18 mouse cellular contexts compared by ENCODE assay signal in the genomic region with DNA sequence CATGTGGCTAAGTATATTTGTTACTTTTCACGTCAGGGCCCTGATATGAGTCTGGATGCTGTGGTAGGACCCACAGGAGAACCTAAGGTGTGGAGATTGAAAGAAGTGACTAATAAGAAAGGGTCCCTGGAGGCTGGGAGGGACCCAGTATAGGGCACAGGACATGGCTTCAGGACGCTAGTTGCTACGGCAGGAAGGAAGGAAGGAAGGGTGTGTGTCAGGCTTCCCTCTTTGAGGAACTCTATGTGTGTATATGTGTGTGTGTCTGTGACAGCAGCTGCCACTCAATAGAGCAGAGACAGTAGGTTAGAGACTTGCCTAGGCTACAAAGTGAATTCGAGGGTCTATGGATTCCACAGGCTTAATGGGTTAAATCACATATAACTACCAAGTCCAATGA. TPM values are rescaled to one million over a fixed set of nuclear protein-coding genes. Genes with fewer than 3 reads are reported as not detected.
DNase-seq lines count a peak whose midpoint lies in the region; ATAC-seq and TF ChIP-seq lines count a peak whose summit lies in the region.
"Had no signal": no experiment of that assay in that cellular context is flagged by ENCODE, and none has a peak within 500 bp of the region (broad histone marks: within the 10 kb centered on the region; RNA-seq: fewer than 3 reads in every experiment).

No protein-coding gene starts in this region.

- no peaks in the 10 kb centered on the region for H3K27me3 ChIP-seq in kidney, adult 2 months (replicated peaks; ENCODE audit: control insufficient read depth, insufficient read depth, low read length)
- no peaks in the 10 kb centered on the region for H3K27me3 ChIP-seq in kidney, embryonic 14.5 days (ENCODE audit: control insufficient read depth, insufficient read depth, low read length)
- H3K27me3 ChIP-seq in stomach, embryonic 16.5 days (ENCODE audit: control insufficient read depth, insufficient read depth, low read length), result no peaks in the 10 kb centered on the region
- H3K27me3 ChIP-seq in stomach, postnatal 0 days (ENCODE audit: control insufficient read depth, insufficient read depth, low read length), result no peaks in the 10 kb centered on the region
- H3K27me3 ChIP-seq in small intestine, adult 2 months (ENCODE audit: control insufficient read depth, insufficient read depth, low read length), result no peaks in the 10 kb centered on the region
- H3K27me3 ChIP-seq: embryonic facial prominence, embryonic 12.5 days; limb, embryonic 12.5 days; lung, embryonic 15.5 days; stomach, embryonic 15.5 days had no signal

- WGBS in kidney, adult 2 months, result 67% methylated on average over 4 of the region's 4 CpGs
- 81% methylated on average over 4 of the region's 4 CpGs for WGBS in kidney, embryonic 14.5 days
- WGBS in stomach, embryonic 16.5 days, result 87% methylated on average over 4 of the region's 4 CpGs
- 83% methylated on average over 4 of the region's 4 CpGs for WGBS in stomach, postnatal 0 days
- 88% methylated on average over 4 of the region's 4 CpGs for WGBS in small intestine, adult 2 months

- H3K4me3 ChIP-seq in kidney, adult 2 months (ENCODE audit: insufficient read depth, low read depth, low read length), result no peak overlapping the region
- no peak overlapping the region for H3K4me3 ChIP-seq in kidney, embryonic 14.5 days (ENCODE audit: low read length)
- H3K4me3 ChIP-seq in stomach, embryonic 16.5 days (replicated peaks; ENCODE audit: low read length), result no peak overlapping the region
- no peak overlapping the region for H3K4me3 ChIP-seq in stomach, postnatal 0 days (ENCODE audit: low read depth, low read length)
- H3K4me3 ChIP-seq in small intestine, adult 2 months (ENCODE audit: low read depth, low read length), result no peak overlapping the region
- H3K4me3 ChIP-seq: embryonic facial prominence, embryonic 12.5 days; limb, embryonic 12.5 days; lung, embryonic 15.5 days; stomach, embryonic 15.5 days had no signal

- H3K27ac ChIP-seq in kidney, adult 2 months (ENCODE audit: insufficient read depth, low read depth, low read length), result 0 out of 2 replicates have a peak overlapping the region, but pooled peaks have one; percentile 31
- H3K27ac ChIP-seq in kidney, embryonic 14.5 days (ENCODE audit: low read depth, low read length), result no peak overlapping the region
- H3K27ac ChIP-seq in stomach, embryonic 16.5 days (ENCODE audit: low read length), result no peak overlapping the region
- no peak overlapping the region for H3K27ac ChIP-seq in stomach, postnatal 0 days (replicated peaks)
- H3K27ac ChIP-seq in small intestine, adult 2 months (ENCODE audit: insufficient read depth, low read depth, low read length), result peak overlapping the region; percentile 21; the same call in 1 of the 2 replicates
- H3K27ac ChIP-seq: embryonic facial prominence, embryonic 12.5 days; limb, embryonic 12.5 days; lung, embryonic 15.5 days; stomach, embryonic 15.5 days had no signal

- H3K9me3 ChIP-seq in kidney, embryonic 14.5 days (ENCODE audit: control insufficient read depth, low read length), result no peaks in the 10 kb centered on the region
- no peaks in the 10 kb centered on the region for H3K9me3 ChIP-seq in stomach, embryonic 16.5 days (replicated peaks; ENCODE audit: control insufficient read depth, low read length)
- H3K9me3 ChIP-seq in stomach, postnatal 0 days (ENCODE audit: control insufficient read depth, low read length), result no peaks in the 10 kb centered on the region
- H3K9me3 ChIP-seq: embryonic facial prominence, embryonic 12.5 days; limb, embryonic 12.5 days; lung, embryonic 15.5 days; stomach, embryonic 15.5 days had no signal

- no peak for TF ChIP-seq CTCF in kidney, adult 2 months (conservative IDR thresholded peaks at IDR 0.05; ENCODE audit: insufficient read depth, insufficient read length, low read depth, low read length)
- TF ChIP-seq CTCF in stomach, postnatal 0 days (IDR thresholded peaks at IDR 0.05; ENCODE audit: low read depth), result no peak
- TF ChIP-seq CTCF in small intestine, adult 2 months (IDR thresholded peaks at IDR 0.05; ENCODE audit: extremely low read depth, insufficient read length, insufficient replicate concordance, low read depth, low read length), result no peak

- H3K4me2 ChIP-seq in kidney, embryonic 14.5 days (replicated peaks; ENCODE audit: low read depth, low read length), result no peak overlapping the region
- H3K4me2 ChIP-seq in stomach, embryonic 16.5 days (ENCODE audit: low read depth, low read length), result no peak overlapping the region
- H3K4me2 ChIP-seq in stomach, postnatal 0 days (replicated peaks; ENCODE audit: low read depth), result no peak overlapping the region
- H3K4me2 ChIP-seq: embryonic facial prominence, embryonic 12.5 days; limb, embryonic 12.5 days; lung, embryonic 15.5 days; stomach, embryonic 15.5 days had no signal

- TF ChIP-seq POLR2A in kidney, adult 2 months (IDR thresholded peaks at IDR 0.05; ENCODE audit: low read depth, low read length), result no peak
- TF ChIP-seq POLR2A in small intestine, adult 2 months (IDR thresholded peaks at IDR 0.05; ENCODE audit: low read depth, low read length), result no peak

- peak; percentile 70 for DNase-seq in kidney, adult 2 months
- no peak for DNase-seq in stomach, postnatal 0 days (ENCODE audit: low spot score)
- peak; percentile 33 to 42 for DNase-seq in heart, postnatal 36 days
- no peak for DNase-seq in cerebellum, adult 9-10 months
- no peak for DNase-seq in spleen, postnatal 10 days (ENCODE audit: low spot score in 2 of 2)
- DNase-seq: adrenal gland, postnatal 14 days; cerebellum, postnatal 36 days; midbrain, embryonic 14.5 days; thymus, postnatal 4 days had no signal

- no peaks in the 10 kb centered on the region; the same call in 1 of the 2 replicates for H3K36me3 ChIP-seq in kidney, adult 2 months (ENCODE audit: control insufficient read depth, insufficient read depth, low read length)
- H3K36me3 ChIP-seq in kidney, embryonic 14.5 days (ENCODE audit: control insufficient read depth, insufficient read depth, low read length), result peaks cover 52% of the 10 kb centered on the region
- peaks cover 19% of the 10 kb centered on the region for H3K36me3 ChIP-seq in stomach, embryonic 16.5 days (ENCODE audit: control insufficient read depth, insufficient read depth, low read length)
- H3K36me3 ChIP-seq in stomach, postnatal 0 days (ENCODE audit: control insufficient read depth, insufficient read depth, low read length), result peaks cover 8% of the 10 kb centered on the region; the same call in 1 of the 2 replicates
- peaks cover 39% of the 10 kb centered on the region for H3K36me3 ChIP-seq in small intestine, adult 2 months (ENCODE audit: control insufficient read depth, insufficient read depth, low read length)

- no peak for TF ChIP-seq EP300 in stomach, postnatal 0 days (optimal IDR thresholded peaks at IDR 0.05)

- no peak overlapping the region for H3K9ac ChIP-seq in kidney, embryonic 14.5 days (ENCODE audit: low read depth, low read length)
- H3K9ac ChIP-seq in stomach, embryonic 16.5 days (ENCODE audit: low read length), result no peak overlapping the region
- H3K9ac ChIP-seq in stomach, postnatal 0 days (ENCODE audit: low read length), result no peak overlapping the region
- H3K9ac ChIP-seq: embryonic facial prominence, embryonic 12.5 days; limb, embryonic 12.5 days; lung, embryonic 15.5 days; stomach, embryonic 15.5 days had no signal

- no peak for ATAC-seq in kidney, embryonic 14.5 days (ENCODE audit: low FRiP score, low TSS enrichment)
- peak; percentile 37; the same call in 1 of the 2 replicates for ATAC-seq in stomach, embryonic 16.5 days (ENCODE audit: insufficient read depth, low FRiP score)
- ATAC-seq in stomach, postnatal 0 days (ENCODE audit: low FRiP score, low TSS enrichment), result no peak
- ATAC-seq: CD4-positive, CD25-positive, alpha-beta regulatory T cell, adult 4 months; intestine, embryonic 16.5 days had no signal

- intact Hi-C loops in heart, postnatal 36 days (cut with DNase I), result loop anchor here (2.0 kb wide), 1 partner anchor 20 kb away; a partner anchor contains a TSS

- no peaks in the 10 kb centered on the region for H3K4me1 ChIP-seq in kidney, adult 2 months (ENCODE audit: control insufficient read depth, insufficient read depth, low read length)
- no peaks in the 10 kb centered on the region for H3K4me1 ChIP-seq in kidney, embryonic 14.5 days (ENCODE audit: control insufficient read depth, insufficient read depth, low read length)
- H3K4me1 ChIP-seq in stomach, embryonic 16.5 days (ENCODE audit: control insufficient read depth, insufficient read depth, low read length), result no peaks in the 10 kb centered on the region
- no peaks in the 10 kb centered on the region for H3K4me1 ChIP-seq in stomach, postnatal 0 days (replicated peaks; ENCODE audit: control insufficient read depth, insufficient read depth)
- H3K4me1 ChIP-seq in small intestine, adult 2 months (ENCODE audit: control insufficient read depth, insufficient read depth, insufficient read length, low read length), result peaks cover 4% of the 10 kb centered on the region; the same call in 1 of the 2 replicates
- H3K4me1 ChIP-seq: embryonic facial prominence, embryonic 12.5 days; limb, embryonic 12.5 days; lung, embryonic 15.5 days; stomach, embryonic 15.5 days had no signal

RNA-seq across cellular contexts. Expression of a gene that starts 20.2 kb away (rescaled TPM):
- polyA plus RNA-seq in kidney, adult 2 months (2012; rRNA removed), result 40.0 and 41.0 TPM in 2 replicates
- 29.2 and 59.5 TPM in 2 replicates for polyA plus RNA-seq in kidney, embryonic 14.5 days (2014; fragmentation: Nextera tagmentation; extraction: Ambion mirVana)
- polyA plus RNA-seq in stomach, embryonic 16.5 days (2015; fragmentation: Nextera tagmentation; extraction: Ambion mirVana), result 56.2 and 58.3 TPM in 2 replicates
- polyA plus RNA-seq in stomach, postnatal 0 days (2015; fragmentation: Nextera tagmentation; extraction: Ambion mirVana), result 24.0 TPM in 2 replicates
- total RNA-seq in heart, postnatal 36 days (2021), result 10 to 100 TPM; 48.2 to 50.1 TPM
- 15.4 and 27.5 TPM in 2 replicates for polyA plus RNA-seq in small intestine, adult 2 months (2012; rRNA removed)

RNA-seq across cellular contexts. Expression of a gene that starts 31.5 kb away (rescaled TPM):
- 79.3 and 96.2 TPM in 2 replicates for polyA plus RNA-seq in kidney, adult 2 months (2012; rRNA removed)
- 132 and 156 TPM in 2 replicates for polyA plus RNA-seq in kidney, embryonic 14.5 days (2014; fragmentation: Nextera tagmentation; extraction: Ambion mirVana)
- 136 and 142 TPM in 2 replicates for polyA plus RNA-seq in stomach, embryonic 16.5 days (2015; fragmentation: Nextera tagmentation; extraction: Ambion mirVana)
- 132 and 133 TPM in 2 replicates for polyA plus RNA-seq in stomach, postnatal 0 days (2015; fragmentation: Nextera tagmentation; extraction: Ambion mirVana)
- total RNA-seq in heart, postnatal 36 days (2021), result 10 to 100 TPM; 44.8 to 47.4 TPM
- polyA plus RNA-seq in small intestine, adult 2 months (2012; rRNA removed), result 82.6 and 240 TPM in 2 replicates

Comparison
In these comparisons a context has a peak if more than half of its experiments do, and no peak if none do; other contexts are left out.
1. H3K27ac ChIP-seq: peak in kidney, adult 2 months (single experiment) and small intestine, adult 2 months (single experiment); none in kidney, embryonic 14.5 days (single experiment), stomach, embryonic 16.5 days (single experiment) and stomach, postnatal 0 days (single experiment).
2. DNase-seq: peak in kidney, adult 2 months (single experiment) and heart, postnatal 36 days (2 of 2); none in stomach, postnatal 0 days (single experiment), cerebellum, adult 9-10 months (single experiment) and spleen, postnatal 10 days (0 of 2).